23 mouse cellular contexts compared by ENCODE assay signal in the genomic region with DNA sequence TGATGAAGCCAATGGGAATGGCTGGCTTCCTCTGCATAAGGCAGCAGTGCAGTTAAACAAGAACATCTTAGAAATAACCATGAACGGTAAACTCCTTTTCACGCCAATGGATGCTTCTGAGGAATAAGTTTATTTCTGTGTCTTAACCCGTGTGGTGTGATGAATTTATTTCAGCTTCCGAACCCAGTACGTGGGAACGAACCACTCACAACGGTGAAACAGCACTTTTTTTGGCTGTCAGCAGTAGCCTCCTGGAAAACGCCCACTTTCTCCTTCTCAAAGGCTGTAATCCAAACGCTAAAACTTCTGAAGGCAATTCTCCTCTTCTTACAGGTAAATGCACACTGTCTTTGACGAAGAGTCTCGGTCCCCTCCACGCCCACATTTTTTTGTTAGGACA. TPM values are rescaled to one million over a fixed set of nuclear protein-coding genes. Genes with fewer than 3 reads are reported as not detected.
DNase-seq lines count a peak whose midpoint lies in the region; ATAC-seq and TF ChIP-seq lines count a peak whose summit lies in the region.
"Had no signal": no experiment of that assay in that cellular context is flagged by ENCODE, and none has a peak within 500 bp of the region (broad histone marks: within the 10 kb centered on the region; RNA-seq: fewer than 3 reads in every experiment).

No protein-coding gene starts in this region.

- ATAC-seq in hindbrain, embryonic 16.5 days = no peak
- ATAC-seq: forebrain, embryonic 13.5 days; forebrain, postnatal 0 days had no signal

- no peak overlapping the region for H3K27ac ChIP-seq in testis, adult 2 months (ENCODE audit: control insufficient read depth, insufficient read depth, low read depth, low read length)
- no peak overlapping the region for H3K27ac ChIP-seq in hindbrain, embryonic 16.5 days (ENCODE audit: low read depth, low read length)
- H3K27ac ChIP-seq: embryonic facial prominence, embryonic 10.5 days; forebrain, embryonic 13.5 days; heart, embryonic 10.5 days; hindbrain, embryonic 13.5 days had no signal

- no peaks in the 10 kb centered on the region for H3K36me3 ChIP-seq in testis, adult 2 months (ENCODE audit: control insufficient read depth, insufficient read depth, low read length)
- H3K36me3 ChIP-seq in hindbrain, embryonic 16.5 days (ENCODE audit: control insufficient read depth, insufficient read depth, low read length) = no peaks in the 10 kb centered on the region
- H3K36me3 ChIP-seq: embryonic facial prominence, embryonic 10.5 days; heart, embryonic 10.5 days; hindbrain, embryonic 13.5 days had no signal

- H3K4me3 ChIP-seq in testis, adult 2 months (ENCODE audit: control insufficient read depth, low read depth, low read length) = peak overlapping the region; percentile 9
- H3K4me3 ChIP-seq in hindbrain, embryonic 16.5 days (ENCODE audit: low read length) = no peak overlapping the region
- H3K4me3 ChIP-seq: embryonic facial prominence, embryonic 10.5 days; forebrain, embryonic 13.5 days; heart, embryonic 10.5 days; hindbrain, embryonic 13.5 days had no signal

- TF ChIP-seq CTCF in testis, adult 2 months (IDR thresholded peaks at IDR 0.05; ENCODE audit: control insufficient read depth, insufficient read depth, insufficient replicate concordance, low read depth, low read length) = no peak

- no peaks in the 10 kb centered on the region for H3K9me3 ChIP-seq in hindbrain, embryonic 16.5 days (ENCODE audit: control insufficient read depth, low read length)
- H3K9me3 ChIP-seq: embryonic facial prominence, embryonic 10.5 days; forebrain, embryonic 13.5 days; heart, embryonic 10.5 days; hindbrain, embryonic 13.5 days had no signal

- no peak for TF ChIP-seq POLR2A in testis, adult 2 months (IDR thresholded peaks at IDR 0.05; ENCODE audit: control insufficient read depth, low read depth, low read length)

- H3K27me3 ChIP-seq in testis, adult 2 months (ENCODE audit: control insufficient read depth, insufficient read depth, low read length) = no peaks in the 10 kb centered on the region
- no peaks in the 10 kb centered on the region for H3K27me3 ChIP-seq in hindbrain, embryonic 16.5 days (replicated peaks; ENCODE audit: control insufficient read depth, insufficient read depth, low read length)
- H3K27me3 ChIP-seq: forebrain, embryonic 13.5 days; hindbrain, embryonic 13.5 days had no signal

- intact Hi-C loops in left cerebral cortex, postnatal 25 days (cut with DNase I) = no loop called here
- intact Hi-C loops in left cerebral cortex, postnatal 10 days (cut with DNase I) = no loop called here

- DNase-seq in frontal cortex, adult 2 months (ENCODE audit: extremely low spot score in 1 of 2, low spot score in 1 of 2) = peak; percentile 31 to 55
- DNase-seq in frontal cortex, postnatal 25 days (ENCODE audit: low spot score in 2 of 2) = no peak
- DNase-seq in left cerebral cortex, postnatal 25 days (ENCODE audit: low spot score in 2 of 2) = peak; percentile 21 to 86
- no peak for DNase-seq in left cerebral cortex, postnatal 10 days (ENCODE audit: extremely low spot score in 1 of 2, low spot score in 2 of 2)
- no peak for DNase-seq in testis, postnatal 10 days (ENCODE audit: low spot score)
- no peak for DNase-seq in thymus, postnatal 10 days (ENCODE audit: low spot score in 2 of 2)
- DNase-seq: adrenal gland, adult 2 months; adrenal gland, postnatal 25 days; cerebellum, adult 2 months; cerebellum, postnatal 10 days; forebrain, postnatal 0 days; gastrocnemius, postnatal 36 days; heart, adult 18-20 months; heart, postnatal 10 days had no signal

- no peak overlapping the region for H3K9ac ChIP-seq in hindbrain, embryonic 16.5 days (ENCODE audit: low read depth, low read length)
- H3K9ac ChIP-seq: forebrain, embryonic 13.5 days; forebrain, postnatal 0 days; hindbrain, embryonic 13.5 days had no signal

- WGBS in hindbrain, embryonic 16.5 days = 89% methylated on average over 12 of the region's 12 CpGs

- no peaks in the 10 kb centered on the region for H3K4me1 ChIP-seq in testis, adult 2 months (ENCODE audit: control insufficient read depth, insufficient read depth, low read length)
- H3K4me1 ChIP-seq in hindbrain, embryonic 16.5 days (ENCODE audit: control insufficient read depth, insufficient read depth, low read depth, low read length) = no peaks in the 10 kb centered on the region
- H3K4me1 ChIP-seq: forebrain, embryonic 13.5 days; heart, embryonic 10.5 days; hindbrain, embryonic 13.5 days had no signal

- no peak overlapping the region for H3K4me2 ChIP-seq in hindbrain, embryonic 16.5 days (ENCODE audit: low read length)
- H3K4me2 ChIP-seq: forebrain, embryonic 13.5 days; hindbrain, embryonic 13.5 days had no signal

RNA-seq across cellular contexts. Expression of a gene that starts 6.5 kb away (rescaled TPM):
- polyA plus RNA-seq in frontal cortex, adult 2 months (2012; rRNA removed) = 0.14 and 0.19 TPM in 2 replicates
- total RNA-seq in left cerebral cortex, postnatal 25 days (2021) = not detected
- total RNA-seq in left cerebral cortex, postnatal 10 days (2021) = under 1 TPM in 1 of 2 experiments, not detected in 1; 0.73 TPM
- polyA plus RNA-seq in testis, adult 2 months (2012; rRNA removed) = 3.0 and 3.1 TPM in 2 replicates
- 0.14 and 0.15 TPM in 2 replicates for polyA plus RNA-seq in hindbrain, embryonic 16.5 days (2015; fragmentation: Nextera tagmentation; extraction: Ambion mirVana)
- total RNA-seq: adrenal gland, adult 2 months; adrenal gland, postnatal 25 days; hematopoietic stem cell, adult 5-6 weeks; MEL had no signal
- polyA plus RNA-seq: adrenal gland, adult 2 months; C2C12; embryonic facial prominence, embryonic 10.5 days; forebrain, embryonic 13.5 days had no signal

Comparison
In these comparisons a context has a peak if more than half of its experiments do, and no peak if none do; other contexts are left out.
1. DNase-seq: peak in frontal cortex, adult 2 months (2 of 2) and left cerebral cortex, postnatal 25 days (2 of 2); none in frontal cortex, postnatal 25 days (0 of 2), left cerebral cortex, postnatal 10 days (0 of 2), testis, postnatal 10 days (single experiment) and thymus, postnatal 10 days (0 of 2).